Mouse (Mus musculus): ENCODE results near the gene Polr2m. TPM values are rescaled to one million over a fixed set of nuclear protein-coding genes. Genes with fewer than 3 reads are reported as not detected.

The Polr2m gene
- total RNA-seq, 2 experiments from 2014 or later, result 148 to 165 TPM

DNA sequence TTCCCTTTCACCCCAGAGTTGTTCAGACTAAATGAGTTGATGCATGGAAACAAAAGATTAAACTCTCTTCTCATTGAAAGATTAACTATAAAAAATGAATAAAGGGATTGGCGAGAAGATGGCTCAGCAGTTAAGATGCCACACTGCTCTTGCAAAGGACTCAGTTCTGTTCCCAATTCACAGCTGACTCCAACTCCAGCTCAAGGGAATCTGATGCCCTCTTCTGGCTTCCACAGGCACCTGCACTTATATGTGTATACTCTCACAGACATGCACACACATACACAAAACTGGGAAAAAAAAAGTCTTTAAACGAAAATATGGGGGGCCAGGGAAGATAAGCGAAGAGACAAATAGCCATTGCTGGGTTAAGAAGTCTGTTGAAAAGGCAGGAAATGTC is 9.1 kb downstream of the Polr2m start:
- DNase-seq (ENCODE audit: extremely low spot score in 1 of 2, low spot score in 1 of 2), result no peak

DNA sequence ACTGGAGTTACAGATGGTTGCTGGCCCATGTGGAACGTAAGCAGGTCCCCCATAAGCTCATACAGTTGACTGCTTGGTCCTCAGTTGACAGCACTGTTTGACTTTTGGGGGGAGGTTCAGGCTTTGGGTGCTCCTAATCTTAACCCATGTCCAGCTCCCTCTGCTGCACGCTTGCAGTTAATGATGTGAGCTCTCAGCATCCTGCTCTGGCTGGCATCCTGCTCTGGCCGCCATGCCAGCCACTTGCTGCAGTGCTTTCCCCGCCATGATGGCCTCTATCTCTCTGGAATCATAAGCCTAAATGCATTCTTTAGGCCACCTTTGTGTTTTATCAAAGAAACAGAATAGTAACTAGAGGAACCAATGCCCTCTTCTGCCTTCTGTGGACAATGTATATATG is 10.2 kb downstream of the Polr2m start:
- DNase-seq (ENCODE audit: extremely low spot score in 1 of 2, low spot score in 1 of 2), result no peak

DNA sequence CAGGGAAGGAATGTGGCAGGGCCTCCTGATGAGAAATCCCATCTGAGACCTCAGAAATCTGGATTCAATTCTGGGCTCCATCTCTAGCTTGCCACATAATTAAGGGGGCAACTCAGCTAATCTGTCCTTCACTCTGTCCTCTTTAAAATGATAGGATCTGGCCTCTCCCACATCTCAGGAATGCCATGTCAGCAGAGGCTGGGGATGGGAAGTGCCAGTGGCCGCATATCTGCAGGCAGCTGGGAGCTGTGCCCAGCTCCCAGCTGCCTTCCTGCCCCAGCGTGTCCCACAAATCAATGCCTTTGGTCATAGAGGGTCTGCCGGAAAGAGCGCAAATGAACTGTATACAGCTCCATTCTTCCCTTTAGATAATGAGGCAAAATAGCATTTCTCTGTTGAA is 18.3 kb downstream of the Polr2m start:
- no peak for DNase-seq (ENCODE audit: extremely low spot score in 1 of 2, low spot score in 1 of 2)

DNA sequence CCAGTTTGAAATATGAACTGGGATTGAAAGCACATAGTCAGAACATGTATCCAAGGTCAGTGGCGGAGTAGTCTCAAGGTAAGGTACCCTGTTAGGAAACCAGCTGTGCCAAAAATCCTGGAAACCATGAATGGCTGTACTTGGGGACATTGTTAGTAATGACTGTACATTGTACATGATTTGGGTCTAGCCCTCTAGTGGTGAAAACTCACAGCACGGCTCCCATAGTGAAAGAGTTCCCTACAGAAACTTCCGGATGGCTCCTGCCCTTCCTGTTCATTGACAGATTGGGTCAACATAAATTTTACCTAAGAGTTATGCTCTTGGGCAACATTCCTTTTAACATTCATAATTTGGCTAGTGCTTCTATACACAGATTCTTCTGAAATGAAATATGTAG is 19.6 kb downstream of the Polr2m start:
- peak in 1 of 2 experiments; percentile 43 for DNase-seq (ENCODE audit: extremely low spot score in 1 of 2, low spot score in 1 of 2)

DNA sequence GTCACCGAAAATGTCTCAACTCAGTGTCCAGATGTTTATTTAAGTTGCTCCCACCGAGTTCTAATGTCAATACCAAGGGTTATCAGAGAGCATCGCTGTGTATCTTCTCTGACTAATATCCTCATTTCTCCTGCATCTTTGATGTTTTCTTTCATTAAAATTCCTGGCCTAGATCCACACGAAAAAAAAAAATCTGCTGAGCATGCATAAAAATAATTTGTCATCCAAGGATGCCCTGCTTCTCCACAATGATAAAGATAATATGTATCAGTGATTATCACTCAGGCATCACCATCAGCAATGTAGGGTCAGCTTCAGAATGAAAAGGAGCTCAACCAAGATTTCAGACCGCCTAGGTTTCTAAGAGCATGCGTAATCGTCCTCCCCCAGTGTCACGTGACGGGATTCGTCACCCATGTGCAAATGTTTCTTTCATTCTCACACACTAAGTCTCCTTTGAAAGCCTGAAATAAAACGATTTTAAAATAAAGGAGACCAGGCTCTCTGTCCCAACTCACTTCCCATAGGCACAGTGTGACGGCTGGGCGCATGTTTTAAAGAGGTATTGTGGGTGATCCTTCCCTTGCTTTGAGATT is 22.6 kb downstream of the Polr2m start:
- no peak for DNase-seq (ENCODE audit: extremely low spot score in 1 of 2, low spot score in 1 of 2)

DNA sequence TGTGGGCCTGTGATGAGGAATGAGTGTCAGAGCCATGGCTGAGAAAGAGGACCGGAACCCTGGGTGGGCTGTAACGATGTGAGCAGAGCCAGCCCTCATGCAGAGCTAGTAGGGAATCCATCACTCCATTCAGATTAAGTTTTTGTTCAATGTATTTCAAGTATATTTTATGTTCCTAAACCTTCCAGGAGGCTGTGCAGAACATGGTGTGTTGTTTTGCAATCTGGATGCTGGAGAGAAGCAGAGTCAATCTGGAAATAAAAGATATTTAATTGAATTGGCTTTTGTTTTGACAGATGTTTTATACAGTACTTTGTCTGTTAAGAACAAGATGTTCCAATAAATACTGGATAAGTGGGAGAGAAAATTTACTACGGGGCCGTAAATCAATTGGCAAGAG is 29.0 kb downstream of the Polr2m start:
- no peak for DNase-seq (ENCODE audit: extremely low spot score in 1 of 2, low spot score in 1 of 2)

DNA sequence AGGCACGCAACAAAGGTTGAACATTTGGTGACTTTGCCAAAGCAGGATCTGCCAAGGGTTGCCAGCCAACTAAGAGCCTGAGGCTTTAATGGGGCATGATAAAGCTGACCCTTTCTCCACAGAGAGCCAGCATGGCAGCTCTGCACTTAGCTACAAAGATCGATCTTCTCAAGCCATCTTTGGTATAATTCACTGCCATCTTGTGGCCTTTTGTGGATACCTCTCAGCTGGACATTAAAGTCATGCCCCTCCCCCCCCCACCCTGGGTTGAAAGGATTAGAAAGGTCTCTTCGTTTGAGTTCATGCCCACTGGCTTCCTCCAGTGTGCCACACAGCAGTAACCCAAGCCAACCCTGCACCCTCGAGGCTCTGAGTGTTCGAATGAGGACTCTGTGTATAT is 31.8 kb downstream of the Polr2m start:
- no peak for DNase-seq (ENCODE audit: extremely low spot score in 1 of 2, low spot score in 1 of 2)

DNA sequence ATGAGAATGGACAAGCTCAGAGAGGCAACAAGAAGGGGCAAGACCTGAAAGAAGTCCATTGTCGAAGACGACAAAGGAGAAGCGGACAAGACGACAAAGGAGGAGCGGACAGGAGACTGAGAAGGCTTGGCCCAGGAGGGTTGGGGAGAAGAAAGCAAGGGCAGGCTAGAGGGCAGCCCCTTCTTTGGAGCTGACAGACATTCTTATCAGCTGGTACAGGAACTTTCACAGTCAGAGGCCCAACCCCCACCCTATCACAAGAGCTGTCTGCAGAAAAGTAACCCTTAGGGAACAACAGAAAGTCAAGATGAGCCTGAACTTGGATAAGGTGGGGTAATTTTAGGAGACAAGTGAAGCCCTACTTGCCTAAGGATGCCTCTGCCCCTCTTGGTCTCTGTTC is 32.4 kb downstream of the Polr2m start:
- DNase-seq (ENCODE audit: extremely low spot score in 1 of 2, low spot score in 1 of 2), result no peak

DNA sequence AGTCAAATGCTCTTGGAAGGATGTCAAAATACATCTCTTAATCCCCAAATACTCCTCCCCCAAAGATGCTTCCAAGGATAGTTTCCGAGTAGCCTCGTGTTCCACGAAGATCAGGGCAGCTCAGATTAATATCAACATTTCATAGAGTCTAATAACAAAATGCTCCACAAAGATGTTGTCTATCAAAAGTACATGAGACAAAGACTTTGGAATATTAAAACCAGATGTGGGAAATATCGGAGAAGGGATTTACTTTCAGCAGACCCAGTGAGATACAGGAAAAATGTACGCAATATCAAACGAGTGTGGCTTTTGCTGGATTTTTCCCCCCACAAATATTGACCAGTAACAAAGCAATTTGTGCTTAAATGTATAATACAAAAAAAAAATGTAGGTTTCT is 35.1 kb downstream of the Polr2m start:
- DNase-seq (ENCODE audit: extremely low spot score in 1 of 2, low spot score in 1 of 2), result no peak

DNA sequence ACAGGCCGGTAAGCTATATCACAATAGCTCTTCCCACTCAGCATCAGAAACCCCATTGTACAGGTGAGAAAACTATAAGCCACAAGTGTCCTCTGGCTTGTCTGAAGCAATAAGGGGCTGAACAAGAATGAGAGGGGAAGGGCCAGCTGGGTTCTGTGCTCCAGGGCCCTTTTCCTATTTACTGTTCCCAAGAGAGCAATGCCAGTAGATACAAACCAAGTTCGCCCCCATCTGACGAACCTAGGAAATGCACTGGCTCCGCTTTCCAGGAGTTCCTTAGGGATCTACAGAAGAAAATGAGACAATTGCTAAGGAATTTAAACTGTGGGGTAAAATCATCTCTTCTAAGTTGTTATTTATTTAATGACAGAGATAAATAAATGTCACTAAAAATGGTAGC is 38.2 kb downstream of the Polr2m start:
- peak; percentile 60 to 82 for DNase-seq (ENCODE audit: extremely low spot score in 1 of 2, low spot score in 1 of 2)

DNA sequence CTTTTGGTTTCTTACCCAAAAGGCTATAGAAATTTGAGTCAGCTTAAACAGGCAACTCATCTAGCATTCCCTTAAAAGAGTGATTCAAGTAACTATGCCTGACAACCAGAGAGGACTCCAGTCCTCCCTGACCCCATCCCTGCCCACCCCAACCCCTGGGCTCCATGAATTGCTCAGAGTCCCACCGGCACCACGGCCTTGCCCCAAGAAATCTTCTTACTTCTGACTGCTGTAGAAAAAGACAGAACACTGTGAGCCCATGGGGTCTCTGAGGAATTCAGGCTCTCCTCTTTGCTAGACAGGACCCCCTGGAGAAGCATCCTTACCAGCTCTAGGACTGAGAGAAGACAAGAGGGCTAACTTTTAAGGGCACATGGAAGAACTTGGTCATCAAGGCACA is 40.4 kb downstream of the Polr2m start:
- no peak for DNase-seq (ENCODE audit: extremely low spot score in 1 of 2, low spot score in 1 of 2)

DNA sequence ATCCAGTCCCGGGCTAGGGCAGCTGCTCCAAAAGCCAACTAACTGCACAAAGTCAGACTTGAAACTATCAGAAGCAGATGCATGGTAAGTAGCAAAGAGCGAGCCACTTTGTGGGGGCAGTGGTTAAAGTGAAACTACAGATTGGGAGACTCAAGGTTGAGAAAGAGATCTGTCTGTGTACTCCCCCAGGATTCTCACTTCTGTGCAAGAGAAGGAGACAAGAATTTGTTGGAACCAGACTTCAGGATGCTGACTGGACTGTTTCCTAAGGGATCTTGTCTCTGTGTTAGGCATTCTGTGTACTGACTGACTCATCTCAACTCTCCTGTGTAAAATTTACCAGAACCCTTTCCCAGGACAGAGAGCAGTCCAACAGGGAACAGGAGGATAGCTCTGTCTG is 47.6 kb downstream of the Polr2m start:
- no peak for DNase-seq (ENCODE audit: extremely low spot score in 1 of 2, low spot score in 1 of 2)

Other genes starting within 250 kb of the Polr2m start
- gene Myzap, start 106.4 kb upstream of the Polr2m start, total RNA-seq (2021), result 1 to 10 TPM in 1 of 2 experiments, under 1 TPM in 1; 0.77 to 1.1 TPM

Measured in layer of hippocampus, postnatal 25 days (tissue).